ENCODE assay signal across 22 mouse cellular contexts in the genomic region with DNA sequence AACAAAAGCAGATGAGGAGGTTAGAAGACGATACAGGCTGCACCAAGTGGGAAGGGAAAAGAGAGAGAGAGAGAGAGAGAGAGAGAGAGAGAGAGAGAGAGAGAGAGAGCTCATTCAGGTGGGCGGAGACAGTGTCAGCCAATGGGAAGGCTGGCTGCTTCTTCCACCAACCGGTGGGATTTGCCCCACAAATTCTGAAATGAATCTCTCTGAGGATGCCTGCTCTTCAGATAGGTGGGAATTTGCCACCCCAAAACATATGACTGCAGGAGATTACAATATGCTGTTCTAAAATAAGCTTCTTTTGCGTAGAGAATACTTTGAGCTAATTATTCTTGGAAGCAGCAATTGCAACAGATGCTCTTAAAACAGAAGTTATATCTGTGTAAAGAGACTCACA. TPM values are rescaled to one million over a fixed set of nuclear protein-coding genes. Genes with fewer than 3 reads are reported as not detected.
DNase-seq lines count a peak whose midpoint lies in the region; ATAC-seq lines count a peak whose summit lies in the region.
"Had no signal": no experiment of that assay in that cellular context is flagged by ENCODE, and none has a peak within 500 bp of the region (broad histone marks: within the 10 kb centered on the region; RNA-seq: fewer than 3 reads in every experiment).

No protein-coding gene starts in this region.

- WGBS in kidney, embryonic 14.5 days = 70% methylated on average over 4 of the region's 4 CpGs

- no peaks in the 10 kb centered on the region for H3K27me3 ChIP-seq in kidney, embryonic 14.5 days (ENCODE audit: control insufficient read depth, insufficient read depth, low read length)
- H3K27me3 ChIP-seq: embryonic facial prominence, embryonic 13.5 days; heart, embryonic 12.5 days; liver, embryonic 13.5 days; stomach, embryonic 15.5 days had no signal

- H3K9me3 ChIP-seq in kidney, embryonic 14.5 days (ENCODE audit: control insufficient read depth, low read length) = no peaks in the 10 kb centered on the region
- H3K9me3 ChIP-seq: embryonic facial prominence, embryonic 13.5 days; heart, embryonic 12.5 days; liver, embryonic 13.5 days; stomach, embryonic 15.5 days had no signal

- no peak overlapping the region for H3K27ac ChIP-seq in kidney, embryonic 14.5 days (ENCODE audit: low read depth, low read length)
- H3K27ac ChIP-seq: embryonic facial prominence, embryonic 13.5 days; liver, embryonic 13.5 days; stomach, embryonic 15.5 days had no signal

- ATAC-seq in frontal cortex, adult (ENCODE audit: low TSS enrichment) = peak; percentile 74
- no peak for ATAC-seq in kidney, embryonic 14.5 days (ENCODE audit: low FRiP score, low TSS enrichment)

- DNase-seq in frontal cortex, postnatal 25 days (ENCODE audit: low spot score in 2 of 2) = no peak
- DNase-seq in right cerebral cortex, adult 18-20 months = peak; percentile 25
- DNase-seq in right cerebral cortex, postnatal 14 days = no peak
- peak; percentile 13 to 73 for DNase-seq in left cerebral cortex, postnatal 25 days (ENCODE audit: low spot score in 2 of 2)
- DNase-seq in spleen, adult 18-20 months = no peak
- DNase-seq: cerebellum, adult 11-12 months; heart, postnatal 36 days; kidney, adult 2 months; kidney, postnatal 36 days; liver, embryonic 13.5 days; thymus, postnatal 25 days had no signal

- H3K4me1 ChIP-seq in kidney, embryonic 14.5 days (ENCODE audit: control insufficient read depth, insufficient read depth, low read length) = no peaks in the 10 kb centered on the region
- H3K4me1 ChIP-seq: embryonic facial prominence, embryonic 13.5 days; heart, embryonic 12.5 days; liver, embryonic 13.5 days; stomach, embryonic 15.5 days had no signal

- no peak overlapping the region for H3K9ac ChIP-seq in kidney, embryonic 14.5 days (ENCODE audit: low read depth, low read length)
- H3K9ac ChIP-seq: embryonic facial prominence, embryonic 13.5 days; heart, embryonic 12.5 days; liver, embryonic 13.5 days; stomach, embryonic 15.5 days had no signal

- intact Hi-C loops in left cerebral cortex, postnatal 25 days (cut with DNase I) = loop anchor here (2.0 kb wide), 1 partner anchor 33 kb away; no protein-coding TSS in a partner anchor

- no peaks in the 10 kb centered on the region for H3K36me3 ChIP-seq in kidney, embryonic 14.5 days (ENCODE audit: control insufficient read depth, insufficient read depth, low read length)
- H3K36me3 ChIP-seq: embryonic facial prominence, embryonic 13.5 days; heart, embryonic 12.5 days; liver, embryonic 13.5 days; stomach, embryonic 15.5 days had no signal

- H3K4me2 ChIP-seq in kidney, embryonic 14.5 days (replicated peaks; ENCODE audit: low read depth, low read length) = no peak overlapping the region
- H3K4me2 ChIP-seq: embryonic facial prominence, embryonic 13.5 days; heart, embryonic 12.5 days; liver, embryonic 13.5 days; stomach, embryonic 15.5 days had no signal

- H3K4me3 ChIP-seq in kidney, embryonic 14.5 days (ENCODE audit: low read length) = no peak overlapping the region
- H3K4me3 ChIP-seq: embryonic facial prominence, embryonic 13.5 days; heart, embryonic 12.5 days; liver, embryonic 13.5 days; myocyte; stomach, embryonic 15.5 days had no signal

RNA-seq across cellular contexts. Expression of a gene that starts 9.5 kb away (rescaled TPM):
- not detected for total RNA-seq in left cerebral cortex, postnatal 25 days (2021)
- not detected in 2 replicates for polyA plus RNA-seq in kidney, embryonic 14.5 days (2014; fragmentation: Nextera tagmentation; extraction: Ambion mirVana)
- total RNA-seq: common myeloid progenitor, adult 5-6 weeks; gastrocnemius, postnatal 4 days; heart, postnatal 36 days; megakaryocyte-erythroid progenitor cell, adult 5-6 weeks had no signal
- polyA plus RNA-seq: embryonic facial prominence, embryonic 13.5 days; heart, embryonic 12.5 days; kidney, adult 2 months; limb, embryonic 11.5 days; liver, embryonic 13.5 days; lung, embryonic 16.5 days; myocyte; stomach, embryonic 15.5 days had no signal

RNA-seq across cellular contexts. Expression of a gene that starts 31.5 kb away (rescaled TPM):
- total RNA-seq in left cerebral cortex, postnatal 25 days (2021) = 10 to 100 TPM; 62.0 to 67.5 TPM
- polyA plus RNA-seq in kidney, embryonic 14.5 days (2014; fragmentation: Nextera tagmentation; extraction: Ambion mirVana) = 4.5 and 7.2 TPM in 2 replicates
- polyA plus RNA-seq: myocyte had no signal

RNA-seq across cellular contexts. Expression of a gene that starts 55.9 kb away (rescaled TPM):
- total RNA-seq in left cerebral cortex, postnatal 25 days (2021) = 10 to 100 TPM; 38.0 to 42.0 TPM
- polyA plus RNA-seq in kidney, embryonic 14.5 days (2014; fragmentation: Nextera tagmentation; extraction: Ambion mirVana) = 166 and 207 TPM in 2 replicates

Comparison
In these comparisons a context has a peak if more than half of its experiments do, and no peak if none do; other contexts are left out.
1. DNase-seq: peak in right cerebral cortex, adult 18-20 months (single experiment) and left cerebral cortex, postnatal 25 days (2 of 2); none in frontal cortex, postnatal 25 days (0 of 2), right cerebral cortex, postnatal 14 days (single experiment) and spleen, adult 18-20 months (0 of 2).